Mouse (Mus musculus): ENCODE results near the gene Mafb. TPM values are rescaled to one million over a fixed set of nuclear protein-coding genes. Genes with fewer than 3 reads are reported as not detected.

Gene Mafb
- 11.6 and 13.3 TPM in 2 replicates for polyA plus RNA-seq (2014; fragmentation: Nextera tagmentation; extraction: Ambion mirVana)

- Histone ChIP-seq H3K9ac (ENCODE audit: low read length) (peak within 1 kb of the TSS; percentile 75), H3K27me3 (ENCODE audit: control insufficient read depth, insufficient read depth, low read length) (peaks cover 78% of the 10 kb centered on the region), H3K27ac (ENCODE audit: low read depth, low read length) (peak within 1 kb of the TSS; percentile 80), H3K36me3 (ENCODE audit: control insufficient read depth, insufficient read depth, low read length) (no peaks in the 10 kb centered on the region), H3K4me2 (ENCODE audit: low read depth) (peak within 1 kb of the TSS; percentile 96), H3K4me3 (ENCODE audit: low read depth, low read length) (peak within 1 kb of the TSS; percentile 52), H3K4me1 (ENCODE audit: control insufficient read depth, insufficient read depth, low read length) (peaks cover 5% of the 10 kb centered on the region; the same call in 1 of the 2 replicates), H3K9me3 (ENCODE audit: control insufficient read depth, low read length) (no peaks in the 10 kb centered on the region)
- under 1% methylated on average over 21 of the region's 37 CpGs for WGBS
- DNase-seq (ENCODE audit: low spot score): peak; percentile 95
- peak; percentile 90 for ATAC-seq (ENCODE audit: insufficient read depth, low FRiP score, low TSS enrichment)
These were observed at the start of gene Mafb for GRCm38 (mm10) chr2:160366980-160367338. TSS of gene Mafb (minus strand) at chr2:160367065.

GRCm38 (mm10) chr2:160415161-160415560 is 48.3 kb upstream of the Mafb start:
- no peak for DNase-seq (ENCODE audit: low spot score)
- H3K9me3 ChIP-seq (ENCODE audit: control insufficient read depth, low read length): no peaks in the 10 kb centered on the region
- H3K4me2 ChIP-seq (ENCODE audit: low read depth): no peak overlapping the region
- no peak overlapping the region for H3K4me3 ChIP-seq (ENCODE audit: low read depth, low read length)
- H3K36me3 ChIP-seq (ENCODE audit: control insufficient read depth, insufficient read depth, low read length): no peaks in the 10 kb centered on the region
- H3K27me3 ChIP-seq (ENCODE audit: control insufficient read depth, insufficient read depth, low read length): no peaks in the 10 kb centered on the region
- no peak for ATAC-seq (ENCODE audit: insufficient read depth, low FRiP score, low TSS enrichment)
- WGBS: 95% methylated on average over 8 of the region's 8 CpGs
- H3K9ac ChIP-seq (ENCODE audit: low read length): no peak overlapping the region
- H3K4me1 ChIP-seq (ENCODE audit: control insufficient read depth, insufficient read depth, low read length): no peaks in the 10 kb centered on the region
- no peak overlapping the region for H3K27ac ChIP-seq (ENCODE audit: low read depth, low read length)

GRCm38 (mm10) chr2:160414736-160415135 is 47.9 kb upstream of the Mafb start:
- 91% methylated on average over 11 of the region's 11 CpGs for WGBS
- H3K9ac ChIP-seq (ENCODE audit: low read length): no peak overlapping the region
- no peak for ATAC-seq (ENCODE audit: insufficient read depth, low FRiP score, low TSS enrichment)

GRCm38 (mm10) chr2:160413982-160414381 is 47.1 kb upstream of the Mafb start:
- no peaks in the 10 kb centered on the region for H3K9me3 ChIP-seq (ENCODE audit: control insufficient read depth, low read length)
- WGBS: 100% methylated on average over 5 of the region's 5 CpGs
- H3K27me3 ChIP-seq (ENCODE audit: control insufficient read depth, insufficient read depth, low read length): no peaks in the 10 kb centered on the region
- H3K4me1 ChIP-seq (ENCODE audit: control insufficient read depth, insufficient read depth, low read length): no peaks in the 10 kb centered on the region
- no peak overlapping the region for H3K4me2 ChIP-seq (ENCODE audit: low read depth)
- H3K36me3 ChIP-seq (ENCODE audit: control insufficient read depth, insufficient read depth, low read length): no peaks in the 10 kb centered on the region
- ATAC-seq (ENCODE audit: insufficient read depth, low FRiP score, low TSS enrichment) (no peak), DNase-seq (ENCODE audit: low spot score) (no peak)
- no peak overlapping the region for H3K27ac ChIP-seq (ENCODE audit: low read depth, low read length)
- no peak overlapping the region for H3K4me3 ChIP-seq (ENCODE audit: low read depth, low read length)
- H3K9ac ChIP-seq (ENCODE audit: low read length): no peak overlapping the region

More at GRCm38 (mm10) chr2:160414736-160415135, 47.9 kb upstream of the Mafb start:
- no peak overlapping the region for H3K27ac ChIP-seq (ENCODE audit: low read depth, low read length)
- no peaks in the 10 kb centered on the region for H3K4me1 ChIP-seq (ENCODE audit: control insufficient read depth, insufficient read depth, low read length)
- H3K36me3 ChIP-seq (ENCODE audit: control insufficient read depth, insufficient read depth, low read length): no peaks in the 10 kb centered on the region
- no peaks in the 10 kb centered on the region for H3K9me3 ChIP-seq (ENCODE audit: control insufficient read depth, low read length)
- H3K4me2 ChIP-seq (ENCODE audit: low read depth): no peak overlapping the region
- no peaks in the 10 kb centered on the region for H3K27me3 ChIP-seq (ENCODE audit: control insufficient read depth, insufficient read depth, low read length)
- H3K4me3 ChIP-seq (ENCODE audit: low read depth, low read length): no peak overlapping the region
- DNase-seq (ENCODE audit: low spot score): no peak

GRCm38 (mm10) chr2:160413055-160413454 is 46.2 kb upstream of the Mafb start:
- H3K4me2 ChIP-seq (ENCODE audit: low read depth): no peak overlapping the region
- no peak overlapping the region for H3K27ac ChIP-seq (ENCODE audit: low read depth, low read length)
- no peaks in the 10 kb centered on the region for H3K4me1 ChIP-seq (ENCODE audit: control insufficient read depth, insufficient read depth, low read length)
- H3K4me3 ChIP-seq (ENCODE audit: low read depth, low read length): no peak overlapping the region
- DNase-seq (ENCODE audit: low spot score) (peak; percentile 55), ATAC-seq (ENCODE audit: insufficient read depth, low FRiP score, low TSS enrichment) (no peak)
- no peaks in the 10 kb centered on the region for H3K9me3 ChIP-seq (ENCODE audit: control insufficient read depth, low read length)
- no peak overlapping the region for H3K9ac ChIP-seq (ENCODE audit: low read length)
- H3K36me3 ChIP-seq (ENCODE audit: control insufficient read depth, insufficient read depth, low read length): no peaks in the 10 kb centered on the region
- WGBS: 50% methylated on average over 12 of the region's 12 CpGs
- no peaks in the 10 kb centered on the region for H3K27me3 ChIP-seq (ENCODE audit: control insufficient read depth, insufficient read depth, low read length)

- no peak overlapping the region for H3K4me2 ChIP-seq (ENCODE audit: low read depth)
- H3K9ac ChIP-seq (ENCODE audit: low read length): no peak overlapping the region
- no peaks in the 10 kb centered on the region for H3K36me3 ChIP-seq (ENCODE audit: control insufficient read depth, insufficient read depth, low read length)
- no peak for DNase-seq (ENCODE audit: low spot score)
- no peaks in the 10 kb centered on the region for H3K4me1 ChIP-seq (ENCODE audit: control insufficient read depth, insufficient read depth, low read length)
- no peak overlapping the region for H3K27ac ChIP-seq (ENCODE audit: low read depth, low read length)
- WGBS: 84% methylated on average over 7 of the region's 7 CpGs
- no peak for ATAC-seq (ENCODE audit: insufficient read depth, low FRiP score, low TSS enrichment)
- no peaks in the 10 kb centered on the region for H3K27me3 ChIP-seq (ENCODE audit: control insufficient read depth, insufficient read depth, low read length)
- no peak overlapping the region for H3K4me3 ChIP-seq (ENCODE audit: low read depth, low read length)
- no peaks in the 10 kb centered on the region for H3K9me3 ChIP-seq (ENCODE audit: control insufficient read depth, low read length)
These were observed 44.6 kb upstream of the Mafb start for GRCm38 (mm10) chr2:160411431-160411830.

GRCm38 (mm10) chr2:160407720-160408119 is 40.9 kb upstream of the Mafb start:
- DNase-seq (ENCODE audit: low spot score): no peak

GRCm38 (mm10) chr2:160397747-160398146 is 30.9 kb upstream of the Mafb start:
- Histone ChIP-seq H3K4me3 (ENCODE audit: low read depth, low read length) (no peak overlapping the region), H3K27me3 (ENCODE audit: control insufficient read depth, insufficient read depth, low read length) (no peaks in the 10 kb centered on the region), H3K36me3 (ENCODE audit: control insufficient read depth, insufficient read depth, low read length) (no peaks in the 10 kb centered on the region), H3K4me1 (ENCODE audit: control insufficient read depth, insufficient read depth, low read length) (no peaks in the 10 kb centered on the region), H3K4me2 (ENCODE audit: low read depth) (no peak overlapping the region), H3K9me3 (ENCODE audit: control insufficient read depth, low read length) (no peaks in the 10 kb centered on the region), H3K27ac (ENCODE audit: low read depth, low read length) (no peak overlapping the region), H3K9ac (ENCODE audit: low read length) (no peak overlapping the region)
- no peak for DNase-seq (ENCODE audit: low spot score)
- no peak for ATAC-seq (ENCODE audit: insufficient read depth, low FRiP score, low TSS enrichment)
- WGBS: 83% methylated on average over 12 of the region's 12 CpGs

More at GRCm38 (mm10) chr2:160407720-160408119, 40.9 kb upstream of the Mafb start:
- no peak overlapping the region for H3K4me2 ChIP-seq (ENCODE audit: low read depth)
- no peak overlapping the region for H3K4me3 ChIP-seq (ENCODE audit: low read depth, low read length)
- no peaks in the 10 kb centered on the region for H3K27me3 ChIP-seq (ENCODE audit: control insufficient read depth, insufficient read depth, low read length)
- H3K4me1 ChIP-seq (ENCODE audit: control insufficient read depth, insufficient read depth, low read length): no peaks in the 10 kb centered on the region
- ATAC-seq (ENCODE audit: insufficient read depth, low FRiP score, low TSS enrichment): no peak
- H3K36me3 ChIP-seq (ENCODE audit: control insufficient read depth, insufficient read depth, low read length): no peaks in the 10 kb centered on the region
- WGBS: 86% methylated on average over 3 of the region's 3 CpGs
- H3K9me3 ChIP-seq (ENCODE audit: control insufficient read depth, low read length): no peaks in the 10 kb centered on the region
- no peak overlapping the region for H3K9ac ChIP-seq (ENCODE audit: low read length)
- no peak overlapping the region for H3K27ac ChIP-seq (ENCODE audit: low read depth, low read length)

GRCm38 (mm10) chr2:160394735-160395134 is 27.9 kb upstream of the Mafb start:
- Histone ChIP-seq H3K9ac (ENCODE audit: low read length) (no peak overlapping the region), H3K27ac (ENCODE audit: low read depth, low read length) (no peak overlapping the region), H3K4me1 (ENCODE audit: control insufficient read depth, insufficient read depth, low read length) (no peaks in the 10 kb centered on the region), H3K36me3 (ENCODE audit: control insufficient read depth, insufficient read depth, low read length) (no peaks in the 10 kb centered on the region), H3K27me3 (ENCODE audit: control insufficient read depth, insufficient read depth, low read length) (0 out of 2 replicates have a peak, but pooled peaks cover 2% of the 10 kb centered on the region), H3K9me3 (ENCODE audit: control insufficient read depth, low read length) (no peaks in the 10 kb centered on the region), H3K4me3 (ENCODE audit: low read depth, low read length) (no peak overlapping the region), H3K4me2 (ENCODE audit: low read depth) (no peak overlapping the region)
- 77% methylated on average over 7 of the region's 7 CpGs for WGBS
- ATAC-seq (ENCODE audit: insufficient read depth, low FRiP score, low TSS enrichment) (no peak), DNase-seq (ENCODE audit: low spot score) (no peak)
